Mouse (Mus musculus): ENCODE results near the gene Fbxo7. TPM values are rescaled to one million over a fixed set of nuclear protein-coding genes. Genes with fewer than 3 reads are reported as not detected.

The Fbxo7 gene
- 28.5 and 31.0 TPM in 2 replicates for polyA plus RNA-seq (2014; fragmentation: Nextera tagmentation; extraction: Ambion mirVana)

GRCm38 (mm10) chr10:86021749-86022473, at the start of gene Fbxo7:
Gene Fbxo7, plus strand, starts transcription at chr10:86021972.
- DNase-seq (ENCODE audit: low spot score): peak; percentile 94
- H3K4me3 ChIP-seq (ENCODE audit: low read depth, low read length): peak within 1 kb of the TSS; percentile 90
- H3K4me2 ChIP-seq (ENCODE audit: low read length): peak within 1 kb of the TSS; percentile 79
- no peaks in the 10 kb centered on the region for H3K9me3 ChIP-seq (ENCODE audit: control insufficient read depth, low read length)
- no peaks in the 10 kb centered on the region for H3K27me3 ChIP-seq (replicated peaks; ENCODE audit: control insufficient read depth, insufficient read depth, low read length)
- WGBS: under 1% methylated on average over 78 of the region's 82 CpGs
- H3K4me1 ChIP-seq (replicated peaks; ENCODE audit: control insufficient read depth, insufficient read depth, low read length): 0 out of 2 replicates have a peak, but pooled peaks cover 11% of the 10 kb centered on the region
- peak within 1 kb of the TSS; percentile 85 for H3K9ac ChIP-seq (ENCODE audit: low read length)
- H3K27ac ChIP-seq (ENCODE audit: low read depth): peak within 1 kb of the TSS; percentile 91
- H3K36me3 ChIP-seq (ENCODE audit: control insufficient read depth, insufficient read depth, low read length): 0 out of 2 replicates have a peak, but pooled peaks cover 7% of the 10 kb centered on the region
- ATAC-seq (replicated peaks; ENCODE audit: low FRiP score, low TSS enrichment, low read depth): peak; percentile 95

GRCm38 (mm10) chr10:85972915-85973314, 48.9 kb upstream of the Fbxo7 start:
- H3K9ac ChIP-seq (ENCODE audit: low read length): no peak overlapping the region
- WGBS: 80% methylated on average over 4 of the region's 4 CpGs
- no peaks in the 10 kb centered on the region for H3K4me1 ChIP-seq (replicated peaks; ENCODE audit: control insufficient read depth, insufficient read depth, low read length)
- no peak overlapping the region for H3K4me2 ChIP-seq (ENCODE audit: low read length)
- H3K27ac ChIP-seq (ENCODE audit: low read depth): no peak overlapping the region
- H3K4me3 ChIP-seq (ENCODE audit: low read depth, low read length): no peak overlapping the region
- ATAC-seq (replicated peaks; ENCODE audit: low FRiP score, low TSS enrichment, low read depth): no peak
- DNase-seq (ENCODE audit: low spot score): no peak
- H3K9me3 ChIP-seq (ENCODE audit: control insufficient read depth, low read length): 0 out of 2 replicates have a peak, but pooled peaks cover 3% of the 10 kb centered on the region
- H3K27me3 ChIP-seq (replicated peaks; ENCODE audit: control insufficient read depth, insufficient read depth, low read length): no peaks in the 10 kb centered on the region
- no peaks in the 10 kb centered on the region for H3K36me3 ChIP-seq (ENCODE audit: control insufficient read depth, insufficient read depth, low read length)

- no peak for DNase-seq (ENCODE audit: low spot score)
- Histone ChIP-seq H3K27me3 (replicated peaks; ENCODE audit: control insufficient read depth, insufficient read depth, low read length) (no peaks in the 10 kb centered on the region), H3K9ac (ENCODE audit: low read length) (no peak overlapping the region), H3K9me3 (ENCODE audit: control insufficient read depth, low read length) (no peaks in the 10 kb centered on the region), H3K27ac (ENCODE audit: low read depth) (no peak overlapping the region), H3K4me1 (replicated peaks; ENCODE audit: control insufficient read depth, insufficient read depth, low read length) (no peaks in the 10 kb centered on the region), H3K36me3 (ENCODE audit: control insufficient read depth, insufficient read depth, low read length) (no peaks in the 10 kb centered on the region), H3K4me3 (ENCODE audit: low read depth, low read length) (no peak overlapping the region), H3K4me2 (ENCODE audit: low read length) (no peak overlapping the region)
- ATAC-seq (replicated peaks; ENCODE audit: low FRiP score, low TSS enrichment, low read depth): no peak
- 77% methylated on average over 6 of the region's 6 CpGs for WGBS
These were observed 32.2 kb upstream of the Fbxo7 start for GRCm38 (mm10) chr10:85989412-85990115.

- Histone ChIP-seq H3K4me3 (ENCODE audit: low read depth, low read length) (no peak overlapping the region), H3K36me3 (ENCODE audit: control insufficient read depth, insufficient read depth, low read length) (no peaks in the 10 kb centered on the region), H3K4me1 (replicated peaks; ENCODE audit: control insufficient read depth, insufficient read depth, low read length) (no peaks in the 10 kb centered on the region), H3K27ac (ENCODE audit: low read depth) (no peak overlapping the region), H3K9ac (ENCODE audit: low read length) (no peak overlapping the region), H3K4me2 (ENCODE audit: low read length) (no peak overlapping the region), H3K9me3 (ENCODE audit: control insufficient read depth, low read length) (no peaks in the 10 kb centered on the region), H3K27me3 (replicated peaks; ENCODE audit: control insufficient read depth, insufficient read depth, low read length) (no peaks in the 10 kb centered on the region)
- ATAC-seq (replicated peaks; ENCODE audit: low FRiP score, low TSS enrichment, low read depth) (no peak), DNase-seq (ENCODE audit: low spot score) (no peak)
- WGBS: 87% methylated on average over 4 of the region's 4 CpGs
These were observed 29.4 kb upstream of the Fbxo7 start for GRCm38 (mm10) chr10:85992412-85992811.

- Histone ChIP-seq H3K27ac (ENCODE audit: low read depth) (no peak overlapping the region), H3K4me3 (ENCODE audit: low read depth, low read length) (no peak overlapping the region), H3K4me2 (ENCODE audit: low read length) (no peak overlapping the region), H3K4me1 (replicated peaks; ENCODE audit: control insufficient read depth, insufficient read depth, low read length) (no peaks in the 10 kb centered on the region), H3K9ac (ENCODE audit: low read length) (no peak overlapping the region), H3K36me3 (ENCODE audit: control insufficient read depth, insufficient read depth, low read length) (no peaks in the 10 kb centered on the region), H3K9me3 (ENCODE audit: control insufficient read depth, low read length) (0 out of 2 replicates have a peak, but pooled peaks cover 3% of the 10 kb centered on the region), H3K27me3 (replicated peaks; ENCODE audit: control insufficient read depth, insufficient read depth, low read length) (no peaks in the 10 kb centered on the region)
- WGBS: 89% methylated on average over 9 of the region's 9 CpGs
- no peak for DNase-seq (ENCODE audit: low spot score)
- no peak for ATAC-seq (replicated peaks; ENCODE audit: low FRiP score, low TSS enrichment, low read depth)
These were observed 27.9 kb upstream of the Fbxo7 start for GRCm38 (mm10) chr10:85993836-85994235.

- 64% methylated on average over 5 of the region's 5 CpGs for WGBS
- H3K27ac ChIP-seq (ENCODE audit: low read depth): no peak overlapping the region
- no peak for DNase-seq (ENCODE audit: low spot score)
- no peaks in the 10 kb centered on the region for H3K4me1 ChIP-seq (replicated peaks; ENCODE audit: control insufficient read depth, insufficient read depth, low read length)
- H3K4me2 ChIP-seq (ENCODE audit: low read length): no peak overlapping the region
- no peak overlapping the region for H3K4me3 ChIP-seq (ENCODE audit: low read depth, low read length)
- H3K36me3 ChIP-seq (ENCODE audit: control insufficient read depth, insufficient read depth, low read length): no peaks in the 10 kb centered on the region
- H3K27me3 ChIP-seq (replicated peaks; ENCODE audit: control insufficient read depth, insufficient read depth, low read length): no peaks in the 10 kb centered on the region
- no peak overlapping the region for H3K9ac ChIP-seq (ENCODE audit: low read length)
- no peak for ATAC-seq (replicated peaks; ENCODE audit: low FRiP score, low TSS enrichment, low read depth)
- H3K9me3 ChIP-seq (ENCODE audit: control insufficient read depth, low read length): 0 out of 2 replicates have a peak, but pooled peaks cover 3% of the 10 kb centered on the region
These were observed 27.1 kb upstream of the Fbxo7 start for GRCm38 (mm10) chr10:85994543-85995104.

- ATAC-seq (replicated peaks; ENCODE audit: low FRiP score, low TSS enrichment, low read depth) (no peak), DNase-seq (ENCODE audit: low spot score) (no peak)
- WGBS: 89% methylated on average over 4 of the region's 4 CpGs
- no peak overlapping the region for H3K27ac ChIP-seq (ENCODE audit: low read depth)
- no peaks in the 10 kb centered on the region for H3K4me1 ChIP-seq (replicated peaks; ENCODE audit: control insufficient read depth, insufficient read depth, low read length)
- no peaks in the 10 kb centered on the region for H3K27me3 ChIP-seq (replicated peaks; ENCODE audit: control insufficient read depth, insufficient read depth, low read length)
- H3K36me3 ChIP-seq (ENCODE audit: control insufficient read depth, insufficient read depth, low read length): no peaks in the 10 kb centered on the region
- no peak overlapping the region for H3K9ac ChIP-seq (ENCODE audit: low read length)
- no peak overlapping the region for H3K4me3 ChIP-seq (ENCODE audit: low read depth, low read length)
- H3K4me2 ChIP-seq (ENCODE audit: low read length): no peak overlapping the region
- 0 out of 2 replicates have a peak, but pooled peaks cover 3% of the 10 kb centered on the region for H3K9me3 ChIP-seq (ENCODE audit: control insufficient read depth, low read length)
These were observed 21.3 kb upstream of the Fbxo7 start for GRCm38 (mm10) chr10:86000447-86000846.

GRCm38 (mm10) chr10:86006455-86006854, 15.3 kb upstream of the Fbxo7 start:
- no peak for ATAC-seq (replicated peaks; ENCODE audit: low FRiP score, low TSS enrichment, low read depth)
- Histone ChIP-seq H3K4me2 (ENCODE audit: low read length) (no peak overlapping the region), H3K4me1 (replicated peaks; ENCODE audit: control insufficient read depth, insufficient read depth, low read length) (no peaks in the 10 kb centered on the region), H3K36me3 (ENCODE audit: control insufficient read depth, insufficient read depth, low read length) (no peaks in the 10 kb centered on the region), H3K4me3 (ENCODE audit: low read depth, low read length) (no peak overlapping the region), H3K9me3 (ENCODE audit: control insufficient read depth, low read length) (no peaks in the 10 kb centered on the region), H3K9ac (ENCODE audit: low read length) (no peak overlapping the region), H3K27ac (ENCODE audit: low read depth) (no peak overlapping the region), H3K27me3 (replicated peaks; ENCODE audit: control insufficient read depth, insufficient read depth, low read length) (no peaks in the 10 kb centered on the region)
- 78% methylated on average over 5 of the region's 5 CpGs for WGBS
- no peak for DNase-seq (ENCODE audit: low spot score)
